Comparison of ENCODE assay signal across 17 mouse cellular contexts in genomic region chr13:99031223-99032216, GRCm38 (mm10). TPM values are rescaled to one million over a fixed set of nuclear protein-coding genes. Genes with fewer than 3 reads are reported as not detected.
DNase-seq lines count a peak whose midpoint lies in the region; ATAC-seq and TF ChIP-seq lines count a peak whose summit lies in the region.
"Had no signal": no experiment of that assay in that cellular context is flagged by ENCODE, and none has a peak within 500 bp of the region (broad histone marks: within the 10 kb centered on the region; RNA-seq: fewer than 3 reads in every experiment).

No protein-coding gene starts in this region.

- TF ChIP-seq CTCF in hindbrain, postnatal 0 days (IDR thresholded peaks at IDR 0.05; ENCODE audit: low read depth) = no peak

- ATAC-seq in hindbrain, embryonic 12.5 days (ENCODE audit: low FRiP score) = peak; percentile 47
- no peak for ATAC-seq in embryonic facial prominence, embryonic 14.5 days (ENCODE audit: low read depth)
- peak; percentile 49; the same call in 1 of the 2 replicates for ATAC-seq in hindbrain, postnatal 0 days
- ATAC-seq in neural tube, embryonic 12.5 days (ENCODE audit: low FRiP score, low read depth) = peak; percentile 62
- ATAC-seq: intestine, embryonic 15.5 days had no signal

- H3K36me3 ChIP-seq in hindbrain, embryonic 12.5 days = no peaks in the 10 kb centered on the region
- H3K36me3 ChIP-seq in hindbrain, embryonic 10.5 days = no peaks in the 10 kb centered on the region
- no peaks in the 10 kb centered on the region for H3K36me3 ChIP-seq in embryonic facial prominence, embryonic 14.5 days (ENCODE audit: control insufficient read depth, insufficient read depth, low read length)
- H3K36me3 ChIP-seq in hindbrain, postnatal 0 days (ENCODE audit: insufficient read depth, low read length) = no peaks in the 10 kb centered on the region
- H3K36me3 ChIP-seq in neural tube, embryonic 12.5 days = no peaks in the 10 kb centered on the region
- H3K36me3 ChIP-seq: intestine, embryonic 15.5 days; stomach, embryonic 15.5 days had no signal

- H3K4me1 ChIP-seq in hindbrain, embryonic 12.5 days = peaks cover 34% of the 10 kb centered on the region
- peaks cover 37% of the 10 kb centered on the region for H3K4me1 ChIP-seq in hindbrain, embryonic 10.5 days (replicated peaks)
- H3K4me1 ChIP-seq in embryonic facial prominence, embryonic 14.5 days (ENCODE audit: control insufficient read depth, insufficient read depth, low read length) = peaks cover 37% of the 10 kb centered on the region
- H3K4me1 ChIP-seq in hindbrain, postnatal 0 days (ENCODE audit: insufficient read depth, low read length) = peaks cover 15% of the 10 kb centered on the region
- peaks cover 23% of the 10 kb centered on the region for H3K4me1 ChIP-seq in neural tube, embryonic 12.5 days
- H3K4me1 ChIP-seq: intestine, embryonic 15.5 days; stomach, embryonic 15.5 days had no signal

- H3K4me2 ChIP-seq in hindbrain, embryonic 12.5 days (replicated peaks) = 0 out of 2 replicates have a peak overlapping the region, but pooled peaks have one; percentile 11
- no peak overlapping the region for H3K4me2 ChIP-seq in embryonic facial prominence, embryonic 14.5 days (ENCODE audit: low read depth, low read length)
- H3K4me2 ChIP-seq in hindbrain, postnatal 0 days (ENCODE audit: low read depth, low read length) = peak overlapping the region; percentile 24; the same call in 1 of the 2 replicates
- peak overlapping the region; percentile 27; the same call in 1 of the 2 replicates for H3K4me2 ChIP-seq in neural tube, embryonic 12.5 days (replicated peaks)
- H3K4me2 ChIP-seq: intestine, embryonic 15.5 days; stomach, embryonic 15.5 days had no signal

- H3K9me3 ChIP-seq in hindbrain, embryonic 12.5 days (replicated peaks) = no peaks in the 10 kb centered on the region
- no peaks in the 10 kb centered on the region for H3K9me3 ChIP-seq in hindbrain, embryonic 10.5 days
- no peaks in the 10 kb centered on the region for H3K9me3 ChIP-seq in embryonic facial prominence, embryonic 14.5 days (ENCODE audit: control insufficient read depth, low read length)
- H3K9me3 ChIP-seq in hindbrain, postnatal 0 days (ENCODE audit: low read length) = no peaks in the 10 kb centered on the region
- no peaks in the 10 kb centered on the region for H3K9me3 ChIP-seq in neural tube, embryonic 12.5 days
- H3K9me3 ChIP-seq: intestine, embryonic 15.5 days; stomach, embryonic 15.5 days had no signal

- H3K27ac ChIP-seq in hindbrain, embryonic 12.5 days = peak overlapping the region; percentile 49
- H3K27ac ChIP-seq in hindbrain, embryonic 10.5 days = no peak overlapping the region; the same call in 1 of the 2 replicates
- H3K27ac ChIP-seq in embryonic facial prominence, embryonic 14.5 days (replicated peaks; ENCODE audit: low read depth, low read length) = peak overlapping the region; percentile 56
- 0 out of 2 replicates have a peak overlapping the region, but pooled peaks have one; percentile 5 for H3K27ac ChIP-seq in hindbrain, postnatal 0 days
- no peak overlapping the region; the same call in 1 of the 2 replicates for H3K27ac ChIP-seq in neural tube, embryonic 12.5 days
- H3K27ac ChIP-seq: intestine, embryonic 15.5 days; stomach, embryonic 15.5 days had no signal

- H3K4me3 ChIP-seq in hindbrain, embryonic 12.5 days = no peak overlapping the region
- no peak overlapping the region for H3K4me3 ChIP-seq in hindbrain, embryonic 10.5 days
- H3K4me3 ChIP-seq in embryonic facial prominence, embryonic 14.5 days (ENCODE audit: low read depth, low read length) = no peak overlapping the region
- H3K4me3 ChIP-seq in hindbrain, postnatal 0 days (ENCODE audit: low read length) = no peak overlapping the region
- H3K4me3 ChIP-seq in neural tube, embryonic 12.5 days = no peak overlapping the region
- H3K4me3 ChIP-seq: intestine, embryonic 15.5 days; stomach, embryonic 15.5 days had no signal

- H3K27me3 ChIP-seq in hindbrain, embryonic 12.5 days = peaks cover 3% of the 10 kb centered on the region; the same call in 1 of the 2 replicates
- H3K27me3 ChIP-seq in hindbrain, embryonic 10.5 days (ENCODE audit: insufficient read depth, poor library complexity, severe bottlenecking) = peaks cover 4% of the 10 kb centered on the region; the same call in 1 of the 2 replicates
- no peaks in the 10 kb centered on the region for H3K27me3 ChIP-seq in embryonic facial prominence, embryonic 14.5 days (replicated peaks; ENCODE audit: control insufficient read depth, insufficient read depth, low read length)
- no peaks in the 10 kb centered on the region for H3K27me3 ChIP-seq in hindbrain, postnatal 0 days (ENCODE audit: insufficient read depth, low read length)
- H3K27me3 ChIP-seq in neural tube, embryonic 12.5 days (replicated peaks) = no peaks in the 10 kb centered on the region; the same call in 1 of the 2 replicates
- H3K27me3 ChIP-seq: intestine, embryonic 15.5 days; stomach, embryonic 15.5 days had no signal

- no peak for DNase-seq in hindbrain, embryonic 10.5 days (ENCODE audit: low spot score)
- DNase-seq in embryonic facial prominence, embryonic 14.5 days (ENCODE audit: low spot score) = no peak
- DNase-seq in hindbrain, postnatal 0 days (ENCODE audit: low spot score) = peak; percentile 45
- no peak for DNase-seq in urinary bladder, postnatal 4 days (ENCODE audit: low spot score in 2 of 2)
- no peak for DNase-seq in adrenal gland, adult (ENCODE audit: inconsistent age in 2 of 2, low spot score in 1 of 2)
- no peak for DNase-seq in embryo, embryonic 10 days (ENCODE audit: low spot score)
- DNase-seq: cerebellum, adult 8-10 months; kidney, postnatal 36 days; right cerebral cortex, postnatal 4 days had no signal

- no peak overlapping the region for H3K9ac ChIP-seq in hindbrain, embryonic 12.5 days
- H3K9ac ChIP-seq in embryonic facial prominence, embryonic 14.5 days (ENCODE audit: low read depth, low read length) = no peak overlapping the region
- no peak overlapping the region for H3K9ac ChIP-seq in hindbrain, postnatal 0 days (replicated peaks; ENCODE audit: low read length)
- H3K9ac ChIP-seq in neural tube, embryonic 12.5 days = no peak overlapping the region
- H3K9ac ChIP-seq: intestine, embryonic 15.5 days; stomach, embryonic 15.5 days had no signal

- WGBS in hindbrain, embryonic 12.5 days = 56% methylated on average over 11 of the region's 11 CpGs
- 79% methylated on average over 11 of the region's 11 CpGs for WGBS in hindbrain, embryonic 10.5 days
- 63% methylated on average over 11 of the region's 11 CpGs for WGBS in embryonic facial prominence, embryonic 14.5 days
- 51% methylated on average over 11 of the region's 11 CpGs for WGBS in hindbrain, postnatal 0 days
- 28% methylated on average over 11 of the region's 11 CpGs for WGBS in neural tube, embryonic 12.5 days

RNA-seq across cellular contexts. Expression of gene 1700024P04Rik, which starts 47.2 kb away (rescaled TPM):
- polyA plus RNA-seq in hindbrain, embryonic 12.5 days (2016; fragmentation: Nextera tagmentation; extraction: Ambion mirVana) = not detected in 2 replicates
- not detected in 2 replicates for polyA plus RNA-seq in hindbrain, embryonic 10.5 days (2016; fragmentation: Nextera tagmentation; extraction: Ambion mirVana)
- not detected in 2 replicates for polyA plus RNA-seq in embryonic facial prominence, embryonic 14.5 days (2014; fragmentation: Nextera tagmentation; extraction: Ambion mirVana)
- not detected in 2 replicates for total RNA-seq in hindbrain, postnatal 0 days (2014; rRNA removed)
- polyA plus RNA-seq in hindbrain, postnatal 0 days (2015; fragmentation: Nextera tagmentation; extraction: Ambion mirVana) = not detected in 2 replicates
- polyA plus RNA-seq in neural tube, embryonic 12.5 days (2016; fragmentation: Nextera tagmentation; extraction: Ambion mirVana) = not detected in 2 replicates
- total RNA-seq: granulocyte monocyte progenitor cell, adult 5-6 weeks; liver, adult 2 months had no signal
- polyA plus RNA-seq: heart, postnatal 0 days; intestine, embryonic 15.5 days; liver, adult 2 months; lung, embryonic 16.5 days; stomach, embryonic 15.5 days had no signal

Comparison
In these comparisons a context has a peak if more than half of its experiments do, and no peak if none do; other contexts are left out.
1. H3K27ac ChIP-seq: peak in hindbrain, embryonic 12.5 days (single experiment), embryonic facial prominence, embryonic 14.5 days (single experiment) and hindbrain, postnatal 0 days (single experiment); none in hindbrain, embryonic 10.5 days (single experiment) and neural tube, embryonic 12.5 days (single experiment).